Mouse (Mus musculus) ES-Bruce4 (cell line): Measurements from ENCODE around the gene Smim22. TPM values are rescaled to one million over a fixed set of nuclear protein-coding genes. Genes with fewer than 3 reads are reported as not detected.

ENCODE experiments used
- H3K27ac ChIP-seq: 2 replicates; pipeline ENCODE4 v1.5.1; 2012; ENCODE audit warnings: low read length, inconsistent platforms; ENCODE audit not compliant: insufficient read depth
- H3K27me3 ChIP-seq: 2 replicates; pipeline ENCODE4 v1.6.1; 2012; ENCODE audit warnings: mild to moderate bottlenecking, low read length, inconsistent platforms; ENCODE audit not compliant: control insufficient read depth, poor library complexity, insufficient read depth, severe bottlenecking
- H3K36me3 ChIP-seq: 2 replicates; pipeline ENCODE4 v1.6.1; 2012; ENCODE audit warnings: inconsistent platforms, mild to moderate bottlenecking, low read length, moderate library complexity; ENCODE audit not compliant: control insufficient read depth, poor library complexity, insufficient read depth, severe bottlenecking
- H3K4me1 ChIP-seq: one replicate; pipeline ENCODE4 v1.8.1; 2011; ENCODE audit warnings: low read length; ENCODE audit not compliant: control insufficient read depth, insufficient read depth
- H3K4me3 ChIP-seq: 2 replicates; pipeline ENCODE4 v1.5.1; 2011; ENCODE audit warnings: low read depth, mild to moderate bottlenecking, low read length
- H3K9ac ChIP-seq: 2 replicates; pipeline ENCODE4 v1.6.1; 2012; ENCODE audit warnings: low read depth, mild to moderate bottlenecking, inconsistent platforms; ENCODE audit not compliant: poor library complexity, severe bottlenecking
- H3K9me3 ChIP-seq: replicated peaks from 2 replicates; pipeline ENCODE4 v1.6.1; 2012; ENCODE audit warnings: mild to moderate bottlenecking, low read length, inconsistent platforms; ENCODE audit not compliant: control insufficient read depth, poor library complexity, insufficient read depth, severe bottlenecking
- CTCF ChIP-seq: IDR thresholded peaks from one replicate; pipeline ENCODE4 v1.8.1; 2011; ENCODE audit warnings: low read depth, low read length
- EP300 ChIP-seq: IDR thresholded peaks from 2 replicates; pipeline ENCODE4 v1.6.1; 2011; ENCODE audit warnings: low read depth, low read length; ENCODE audit not compliant: insufficient read depth
- POLR2A ChIP-seq: IDR thresholded peaks from one replicate; pipeline ENCODE4 v1.8.1; 2011; ENCODE audit warnings: low read length; ENCODE audit not compliant: insufficient read depth
- polyA plus RNA-seq: library from polyadenylated mRNA; stranded (reverse); fragments of >200 nt; gene quantifications from 2 replicates; pipeline ENCODE4 v1.2.4, GENCODE M21; 2011; ENCODE audit warnings: low read depth; ENCODE audit not compliant: missing spikeins, insufficient read depth, insufficient read length

Gene Smim22
- polyA plus RNA-seq = 7.7 and 10.1 TPM in 2 replicates

DNA sequence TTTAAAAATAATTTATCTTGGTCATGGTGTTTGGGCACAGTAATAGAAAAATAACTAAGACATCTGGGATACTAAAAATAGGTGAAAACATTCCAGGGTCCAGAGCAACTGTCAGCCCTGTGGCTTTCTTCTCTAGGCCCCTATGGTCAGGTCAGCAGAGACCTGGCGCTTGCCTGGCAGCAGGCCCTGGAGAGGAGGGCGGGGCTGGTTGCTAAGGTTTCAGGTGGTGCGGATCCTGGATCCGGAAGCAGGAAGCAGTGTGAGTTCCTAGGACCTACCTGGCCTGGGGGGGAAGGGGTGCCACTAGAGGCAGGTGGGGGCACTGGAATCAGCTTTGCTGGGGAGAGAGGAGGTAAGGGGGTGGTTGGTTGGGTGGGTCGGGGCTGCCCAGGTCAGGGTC is at the start of gene Smim22:
Smim22 (plus strand) TSS at position 222 of the 400 bp plus-strand sequence.
- H3K9me3 ChIP-seq = no peaks in the 10 kb centered on the region
- no peaks in the 10 kb centered on the region for H3K27me3 ChIP-seq
- TF ChIP-seq CTCF (no peak), EP300 (no peak), POLR2A (no peak)
- peak within 1 kb of the TSS; percentile 43 for H3K4me3 ChIP-seq
- no peaks in the 10 kb centered on the region for H3K36me3 ChIP-seq
- no peak within 1 kb of the TSS for H3K27ac ChIP-seq
- peak within 1 kb of the TSS; percentile 24; the same call in 1 of the 2 replicates for H3K9ac ChIP-seq
- H3K4me1 ChIP-seq = peaks cover 4% of the 10 kb centered on the region

DNA sequence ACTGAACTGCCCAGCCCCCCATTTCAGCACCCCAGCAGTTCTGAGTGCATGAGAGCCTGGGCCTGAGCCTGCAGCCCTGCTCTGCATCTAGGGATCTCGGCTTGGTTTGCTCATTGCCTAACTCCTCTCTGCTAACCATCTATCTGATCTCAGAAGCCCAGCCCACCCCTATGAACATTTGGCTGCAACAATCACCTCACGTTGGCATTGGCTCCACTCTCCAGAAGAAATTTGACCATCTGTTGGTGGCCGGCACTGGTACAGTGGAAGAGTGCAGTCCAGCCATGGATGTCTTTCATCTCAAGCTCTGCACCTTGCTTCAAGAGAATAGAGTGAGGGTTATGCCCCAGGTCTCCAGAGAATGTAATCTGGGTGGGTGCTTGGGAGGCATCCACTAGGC is 49.6 kb upstream of the Smim22 start:
- no peaks in the 10 kb centered on the region for H3K9me3 ChIP-seq
- no peak for TF ChIP-seq EP300
- TF ChIP-seq CTCF = no peak
- TF ChIP-seq POLR2A = no peak
- no peak overlapping the region for H3K27ac ChIP-seq
- H3K4me1 ChIP-seq = no peaks in the 10 kb centered on the region
- no peak overlapping the region for H3K9ac ChIP-seq
- no peaks in the 10 kb centered on the region for H3K27me3 ChIP-seq
- no peak overlapping the region for H3K4me3 ChIP-seq
- H3K36me3 ChIP-seq = peaks cover 10% of the 10 kb centered on the region

DNA sequence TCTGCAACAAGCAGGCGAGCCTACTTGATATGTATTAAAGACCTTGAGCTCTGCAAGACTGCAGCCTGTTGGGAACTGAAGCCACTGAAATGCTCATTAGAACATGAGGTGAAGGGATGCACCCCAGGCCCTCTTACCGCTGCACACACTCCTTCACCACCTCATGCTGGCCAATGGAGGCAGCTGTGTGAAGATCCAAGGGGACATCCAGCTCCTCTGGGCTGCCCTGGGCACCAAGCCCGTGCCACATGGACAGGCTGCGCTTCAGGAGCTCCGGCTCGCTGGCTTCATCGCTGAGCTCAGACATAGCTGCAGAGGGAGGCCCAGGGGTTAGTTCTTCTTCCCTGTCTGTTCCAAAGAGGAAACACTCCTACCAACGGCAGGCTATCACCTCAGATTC is 46.8 kb upstream of the Smim22 start:
- H3K9me3 ChIP-seq = no peaks in the 10 kb centered on the region
- H3K27ac ChIP-seq = no peak overlapping the region
- no peaks in the 10 kb centered on the region for H3K27me3 ChIP-seq
- H3K4me1 ChIP-seq = no peaks in the 10 kb centered on the region
- no peak for TF ChIP-seq POLR2A
- TF ChIP-seq EP300 = no peak
- TF ChIP-seq CTCF = no peak
- no peaks in the 10 kb centered on the region; the same call in none of the 2 replicates for H3K36me3 ChIP-seq
- H3K4me3 ChIP-seq = no peak overlapping the region
- no peak overlapping the region for H3K9ac ChIP-seq

GRCm38 (mm10) chr16:4963346-4963745 is 43.7 kb upstream of the Smim22 start:
- peak overlapping the region; percentile 45 for H3K9ac ChIP-seq
- H3K4me3 ChIP-seq = peak overlapping the region; percentile 35
- H3K36me3 ChIP-seq = no peaks in the 10 kb centered on the region
- no peaks in the 10 kb centered on the region for H3K4me1 ChIP-seq
- no peak overlapping the region for H3K27ac ChIP-seq
- TF ChIP-seq CTCF (no peak), EP300 (no peak), POLR2A (no peak)
- no peaks in the 10 kb centered on the region for H3K27me3 ChIP-seq
- no peaks in the 10 kb centered on the region for H3K9me3 ChIP-seq

DNA sequence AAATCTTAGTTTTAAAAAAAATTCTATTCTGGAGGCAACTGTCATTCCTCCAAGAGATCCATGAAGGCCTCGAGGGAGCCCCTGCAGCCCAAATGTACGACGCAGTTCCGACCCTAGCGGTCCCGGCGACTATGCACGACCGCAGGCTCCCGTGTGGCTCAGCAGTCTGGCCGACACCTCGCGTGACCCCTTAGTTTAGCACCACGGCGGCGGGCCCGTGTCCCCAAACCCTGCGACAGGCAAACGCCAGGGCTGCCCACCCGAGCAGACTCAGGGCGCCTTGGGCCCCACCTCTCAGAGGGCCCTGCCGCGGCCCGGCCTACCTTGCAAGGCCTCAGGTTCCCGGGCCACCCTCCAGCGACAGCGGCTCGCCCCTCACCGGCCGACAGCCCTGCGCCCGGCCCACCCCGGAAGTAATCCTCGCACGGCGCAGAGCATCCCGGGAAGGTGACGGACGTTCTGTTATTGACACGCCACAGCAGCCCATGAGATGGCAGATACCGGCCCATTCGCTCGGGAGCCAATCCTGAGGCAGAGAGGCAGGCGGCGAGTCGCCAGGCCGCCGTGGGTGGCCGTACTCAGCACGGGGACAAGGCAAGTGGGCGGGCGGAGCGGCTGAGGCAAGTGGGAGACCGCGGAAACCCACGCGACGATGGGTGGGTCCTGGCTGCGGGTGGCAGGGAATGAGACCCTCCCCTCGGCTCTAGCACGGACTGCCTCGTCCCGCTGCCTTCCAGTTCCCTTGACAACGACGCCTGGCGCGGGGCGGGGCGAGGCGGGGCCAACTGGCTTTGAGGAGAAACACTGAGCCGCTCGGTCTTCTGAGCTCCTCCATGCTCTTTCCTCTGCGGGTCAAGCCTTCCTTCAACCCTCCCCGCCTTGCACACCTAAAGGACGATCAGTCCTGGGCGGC is 43.0 kb upstream of the Smim22 start, which contains the start of gene Anks3:
Anks3 (minus strand) TSS at position 409 of the 913 bp plus-strand sequence.
- no peak within 1 kb of the TSS for H3K27ac ChIP-seq
- peak within 1 kb of the TSS; percentile 45 for H3K9ac ChIP-seq
- no peaks in the 10 kb centered on the region for H3K4me1 ChIP-seq
- TF ChIP-seq CTCF = no peak
- TF ChIP-seq POLR2A = no peak
- TF ChIP-seq EP300 = no peak
- no peaks in the 10 kb centered on the region for H3K27me3 ChIP-seq
- H3K36me3 ChIP-seq = no peaks in the 10 kb centered on the region
- H3K9me3 ChIP-seq = no peaks in the 10 kb centered on the region
- H3K4me3 ChIP-seq = peak within 1 kb of the TSS; percentile 63

DNA sequence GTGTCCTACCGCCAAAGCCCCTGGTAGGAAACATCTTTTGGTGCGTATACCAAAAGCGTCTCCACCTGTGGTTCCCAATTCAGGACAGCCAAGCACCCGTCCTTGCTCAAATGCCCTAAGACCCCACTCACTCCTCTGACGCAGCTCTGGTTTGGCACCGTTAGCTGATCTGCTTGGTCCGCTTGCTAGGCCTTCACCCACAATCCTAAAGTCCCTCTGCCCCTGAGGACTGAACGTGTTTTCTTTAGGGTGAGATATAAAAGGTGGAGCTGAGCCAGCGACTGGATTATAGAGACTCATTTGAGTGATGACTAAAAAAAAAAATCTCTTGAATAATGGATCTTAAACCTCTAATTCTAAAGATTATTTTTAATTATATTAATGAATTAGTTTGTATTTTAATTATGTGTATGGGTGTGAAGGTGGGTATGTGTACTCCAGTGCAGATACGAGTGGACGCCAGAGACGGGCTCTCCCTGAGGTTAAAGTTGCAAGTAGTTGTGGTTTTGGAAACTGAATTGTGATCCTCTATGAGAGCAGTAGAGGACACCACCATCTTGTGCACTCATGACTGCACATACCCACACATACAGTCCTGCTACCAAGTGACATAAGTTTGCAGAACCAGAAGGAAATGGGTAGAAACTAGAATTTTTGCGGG is 42.2 kb upstream of the Smim22 start:
- H3K36me3 ChIP-seq = no peaks in the 10 kb centered on the region
- peak overlapping the region; percentile 45 for H3K9ac ChIP-seq
- no peaks in the 10 kb centered on the region for H3K27me3 ChIP-seq
- H3K27ac ChIP-seq = no peak overlapping the region
- peak overlapping the region; percentile 63 for H3K4me3 ChIP-seq
- no peak for TF ChIP-seq CTCF
- TF ChIP-seq POLR2A = no peak
- TF ChIP-seq EP300 = no peak
- H3K9me3 ChIP-seq = no peaks in the 10 kb centered on the region
- H3K4me1 ChIP-seq = no peaks in the 10 kb centered on the region
